Mouse (Mus musculus) kidney, embryonic 14.5 days (tissue): Measurements from ENCODE around the gene Fbn1. TPM values are rescaled to one million over a fixed set of nuclear protein-coding genes. Genes with fewer than 3 reads are reported as not detected.

Experiments used
- ATAC-seq: fragments of 200-750 bp; cut with Nextera tagmentation; 2 replicates; pipeline ENCODE4 v1.8.0; 2017; ENCODE audit warnings: moderate number of reproducible peaks, mild to moderate bottlenecking, moderate TSS enrichment, moderate library complexity; ENCODE audit not compliant: low FRiP score, low TSS enrichment
- H3K27ac ChIP-seq: fragments of 300-500 bp; sonication (generic); 2 replicates; pipeline ENCODE4 v1.5.1; 2014; ENCODE audit warnings: low read depth, mild to moderate bottlenecking, low read length, moderate library complexity, mixed read lengths
- H3K27me3 ChIP-seq: fragments of 300-500 bp; sonication (generic); 2 replicates; pipeline ENCODE4 v1.6.1; 2014; ENCODE audit warnings: mild to moderate bottlenecking, low read length; ENCODE audit not compliant: control insufficient read depth, insufficient read depth
- H3K36me3 ChIP-seq: fragments of 300-500 bp; sonication (generic); 2 replicates; pipeline ENCODE4 v1.6.1; 2014; ENCODE audit warnings: low read length, mixed read lengths; ENCODE audit not compliant: control insufficient read depth, insufficient read depth
- H3K4me1 ChIP-seq: fragments of 300-500 bp; sonication (generic); 2 replicates; pipeline ENCODE4 v1.6.1; 2014; ENCODE audit warnings: low read length, mixed read lengths; ENCODE audit not compliant: control insufficient read depth, insufficient read depth
- H3K4me2 ChIP-seq: fragments of 300-500 bp; sonication (generic); replicated peaks from 2 replicates; pipeline ENCODE4 v1.6.1; 2014; ENCODE audit warnings: low read depth, mild to moderate bottlenecking, low read length
- H3K4me3 ChIP-seq: fragments of 300-500 bp; sonication (generic); 2 replicates; pipeline ENCODE4 v1.5.1; 2014; ENCODE audit warnings: mild to moderate bottlenecking, low read length
- H3K9ac ChIP-seq: fragments of 300-500 bp; sonication (generic); 2 replicates; pipeline ENCODE4 v1.6.1; 2014; ENCODE audit warnings: low read depth, mild to moderate bottlenecking, low read length, moderate library complexity
- H3K9me3 ChIP-seq: fragments of 300-500 bp; sonication (generic); 2 replicates; pipeline ENCODE4 v1.6.1; 2016; ENCODE audit warnings: low read length; ENCODE audit not compliant: control insufficient read depth
- WGBS: fragments of 180-500 bp; shearing (Covaris S2); extraction: QIAGEN DNeasy Blood & Tissue Kit; methylation state at CpG from one replicate; pipeline ENCODE4 v1.1.7; 2014; 5-methylcytosine and 5-hydroxymethylcytosine counted together
- polyA plus RNA-seq: library from polyadenylated mRNA; unstranded; fragments of >200 nt; fragmentation: Nextera tagmentation; extraction: Ambion mirVana; gene quantifications from 2 replicates; pipeline ENCODE4 v1.2.1, GENCODE M21; 2014

The Fbn1 gene
- polyA plus RNA-seq, 1 experiment from 2014 or later: 19.8 TPM

DNA sequence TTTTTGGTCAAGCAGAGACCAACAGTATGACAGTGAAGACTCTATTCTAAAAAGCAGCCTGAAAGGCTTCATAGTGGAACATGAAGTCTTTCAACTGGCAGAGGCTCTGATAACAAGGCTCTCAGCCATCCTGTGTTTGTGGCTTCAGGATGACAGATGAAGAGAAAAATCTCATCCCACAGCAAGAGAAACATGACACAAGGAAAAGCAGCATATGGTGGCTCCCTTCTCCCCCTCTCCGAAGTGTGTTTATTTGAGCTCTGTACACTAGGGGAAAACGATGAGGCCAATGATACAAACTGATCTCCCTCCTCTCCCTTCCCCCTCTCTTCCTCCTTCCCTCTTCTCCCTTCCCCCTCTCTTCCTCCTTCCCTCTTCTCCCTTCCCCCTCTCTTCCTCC lies 127.7 kb downstream of the Fbn1 start:
- Histone ChIP-seq H3K27ac (no peak overlapping the region), H3K9ac (no peak overlapping the region), H3K4me1 (no peaks in the 10 kb centered on the region), H3K27me3 (no peaks in the 10 kb centered on the region), H3K4me3 (no peak overlapping the region), H3K9me3 (no peaks in the 10 kb centered on the region), H3K4me2 (no peak overlapping the region), H3K36me3 (peaks cover 3% of the 10 kb centered on the region; the same call in 1 of the 2 replicates)
- WGBS: 64% methylated on average over 2 of the region's 2 CpGs
- ATAC-seq: no peak

DNA sequence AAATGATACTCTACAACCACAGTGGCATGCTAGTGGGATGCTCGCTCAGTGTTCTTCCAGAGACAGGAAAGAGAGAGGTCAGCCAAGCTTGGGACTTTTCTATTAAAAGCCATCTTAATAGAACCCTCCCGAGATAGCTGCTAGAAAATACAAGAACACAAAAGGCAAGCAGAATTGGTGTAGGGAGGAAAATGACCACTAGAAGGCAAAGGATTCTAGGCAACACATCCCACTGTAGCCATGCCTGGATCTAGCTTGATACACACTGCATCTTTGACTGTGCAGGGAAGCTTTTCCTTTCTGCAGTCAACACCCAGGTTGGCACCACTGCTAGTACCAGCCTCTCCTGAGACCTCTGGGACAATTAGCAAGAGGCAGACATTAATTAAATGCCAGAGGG lies 128.6 kb downstream of the Fbn1 start:
- no peaks in the 10 kb centered on the region for H3K27me3 ChIP-seq
- H3K4me1 ChIP-seq: no peaks in the 10 kb centered on the region
- WGBS: 82% methylated on average over 2 of the region's 2 CpGs
- no peaks in the 10 kb centered on the region for H3K9me3 ChIP-seq
- no peak overlapping the region for H3K9ac ChIP-seq
- no peak overlapping the region for H3K27ac ChIP-seq
- ATAC-seq: no peak
- 0 out of 2 replicates have a peak, but pooled peaks cover 5% of the 10 kb centered on the region for H3K36me3 ChIP-seq
- no peak overlapping the region for H3K4me2 ChIP-seq
- no peak overlapping the region for H3K4me3 ChIP-seq

DNA sequence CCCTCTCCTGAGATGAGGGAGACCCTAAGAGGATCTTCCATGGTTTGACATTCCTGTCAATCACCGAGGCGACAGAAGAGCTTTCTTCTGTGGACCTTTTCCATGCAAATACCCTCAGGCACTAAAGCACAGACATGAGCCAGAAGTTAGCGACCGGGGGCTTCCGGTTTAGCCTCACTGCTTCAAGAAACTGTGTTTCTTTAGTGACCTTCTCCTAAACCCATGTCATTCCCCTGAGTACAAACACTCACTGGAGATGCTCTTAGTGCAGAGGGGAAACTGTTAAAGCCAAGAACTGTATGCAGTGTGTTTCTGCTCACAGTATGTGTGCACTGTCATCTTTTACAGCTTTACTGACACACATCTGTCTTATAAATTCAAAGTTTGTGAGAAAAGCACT lies 131.9 kb downstream of the Fbn1 start:
- no peak for ATAC-seq
- 63% methylated on average over 5 of the region's 5 CpGs for WGBS
- Histone ChIP-seq H3K9me3 (no peaks in the 10 kb centered on the region), H3K27ac (no peak overlapping the region), H3K4me3 (no peak overlapping the region), H3K4me2 (no peak overlapping the region), H3K9ac (no peak overlapping the region), H3K27me3 (no peaks in the 10 kb centered on the region), H3K4me1 (no peaks in the 10 kb centered on the region), H3K36me3 (0 out of 2 replicates have a peak, but pooled peaks cover 2% of the 10 kb centered on the region)

DNA sequence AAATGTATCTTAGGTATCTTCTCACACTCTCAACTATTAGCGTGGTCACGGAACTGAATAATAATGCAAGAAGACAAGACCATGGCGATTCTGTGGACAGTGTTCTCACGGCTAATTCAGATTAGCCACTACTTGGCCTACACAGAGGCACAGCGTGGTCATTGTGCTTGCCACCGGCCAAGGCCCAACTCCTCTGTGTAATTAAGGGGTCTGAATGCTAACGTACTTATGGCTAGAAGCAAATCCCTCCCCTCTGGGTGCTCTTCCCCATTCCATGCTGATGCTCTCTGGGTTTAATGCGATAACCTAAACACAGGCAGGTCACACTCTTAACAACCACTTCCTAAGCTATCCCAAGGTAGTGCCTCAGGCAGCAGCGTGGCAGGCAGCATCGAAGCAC lies 132.5 kb downstream of the Fbn1 start:
- Histone ChIP-seq H3K36me3 (0 out of 2 replicates have a peak, but pooled peaks cover 2% of the 10 kb centered on the region), H3K27ac (no peak overlapping the region)
- 85% methylated on average over 10 of the region's 10 CpGs for WGBS

DNA sequence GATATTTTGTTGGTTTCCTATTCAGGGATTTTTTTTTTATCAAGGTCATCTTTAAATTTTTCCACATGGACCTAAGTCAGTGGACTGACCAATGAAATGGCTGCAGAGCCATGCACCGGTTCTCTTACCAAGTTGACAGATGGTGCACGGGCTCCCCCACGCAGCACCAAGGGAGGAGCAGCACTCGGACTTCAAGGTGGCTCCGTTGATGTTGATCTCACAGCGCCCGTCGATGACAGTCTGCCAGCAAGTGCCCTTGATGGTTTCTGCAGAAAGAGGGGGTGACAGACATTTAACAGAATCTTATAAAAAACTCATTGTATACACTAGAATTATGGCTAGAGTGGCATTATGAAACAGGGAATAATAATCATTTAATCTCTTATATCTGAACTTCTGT lies 138.1 kb downstream of the Fbn1 start:
- no peak overlapping the region for H3K4me2 ChIP-seq
- no peak for ATAC-seq
- H3K4me3 ChIP-seq: no peak overlapping the region
- no peaks in the 10 kb centered on the region for H3K9me3 ChIP-seq
- H3K9ac ChIP-seq: no peak overlapping the region
- no peaks in the 10 kb centered on the region for H3K27me3 ChIP-seq
- H3K36me3 ChIP-seq: peaks cover 13% of the 10 kb centered on the region; the same call in 1 of the 2 replicates
- 92% methylated on average over 8 of the region's 8 CpGs for WGBS
- no peak overlapping the region for H3K27ac ChIP-seq
- no peaks in the 10 kb centered on the region for H3K4me1 ChIP-seq

More for the DNA sequence above, 132.5 kb downstream of the Fbn1 start:
- H3K9me3 ChIP-seq: no peaks in the 10 kb centered on the region
- H3K4me2 ChIP-seq: no peak overlapping the region
- H3K4me1 ChIP-seq: no peaks in the 10 kb centered on the region
- H3K4me3 ChIP-seq: no peak overlapping the region
- no peak for ATAC-seq
- no peak overlapping the region for H3K9ac ChIP-seq
- H3K27me3 ChIP-seq: no peaks in the 10 kb centered on the region

DNA sequence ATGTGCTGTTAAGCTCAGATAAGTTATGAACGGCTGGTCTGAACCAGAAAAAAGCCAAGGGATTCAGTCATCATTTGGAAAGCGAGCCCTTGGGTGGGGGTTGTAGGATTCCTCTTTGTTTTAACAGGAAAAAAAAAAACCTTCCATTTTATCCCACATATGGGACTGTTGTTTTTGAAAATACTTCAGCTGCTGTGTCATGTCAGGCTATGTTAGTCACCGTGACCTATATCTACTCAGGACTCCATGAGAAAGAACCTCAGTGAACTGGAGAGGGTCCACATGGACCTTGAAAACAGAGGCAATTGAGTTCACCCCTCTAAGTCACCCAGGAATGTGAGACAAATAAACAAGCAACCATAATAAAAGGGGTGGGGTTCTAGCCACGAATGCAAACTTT lies 139.2 kb downstream of the Fbn1 start:
- Histone ChIP-seq H3K36me3 (peaks cover 14% of the 10 kb centered on the region; the same call in 1 of the 2 replicates), H3K9me3 (no peaks in the 10 kb centered on the region), H3K4me3 (no peak overlapping the region), H3K4me1 (no peaks in the 10 kb centered on the region), H3K9ac (no peak overlapping the region), H3K27me3 (no peaks in the 10 kb centered on the region), H3K27ac (0 out of 2 replicates have a peak overlapping the region, but pooled peaks have one; percentile 32), H3K4me2 (no peak overlapping the region)
- no peak for ATAC-seq
- 62% methylated on average over 4 of the region's 4 CpGs for WGBS

DNA sequence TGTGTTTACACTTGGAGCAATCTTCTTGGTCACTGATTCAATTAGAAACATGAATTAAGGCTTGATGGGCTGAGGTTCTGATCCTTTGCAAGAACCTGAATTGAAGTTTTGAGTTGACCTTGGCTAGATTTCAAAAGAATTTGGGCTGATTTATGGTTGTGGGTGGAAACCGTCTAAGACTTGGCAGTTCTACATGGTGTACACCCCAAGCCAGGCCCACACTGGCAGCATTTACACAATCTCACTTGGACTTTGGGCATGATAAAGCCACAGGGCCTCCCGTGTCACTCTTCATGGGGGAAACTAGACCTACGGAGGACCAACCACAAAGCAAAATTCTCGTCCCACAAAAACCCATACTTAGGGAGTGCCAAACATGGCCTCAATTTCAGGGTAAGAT lies 146.1 kb downstream of the Fbn1 start:
- Histone ChIP-seq H3K9ac (no peak overlapping the region), H3K36me3 (peaks cover 26% of the 10 kb centered on the region; the same call in 1 of the 2 replicates), H3K27ac (no peak overlapping the region), H3K4me3 (no peak overlapping the region), H3K27me3 (no peaks in the 10 kb centered on the region), H3K9me3 (no peaks in the 10 kb centered on the region), H3K4me1 (no peaks in the 10 kb centered on the region), H3K4me2 (no peak overlapping the region)
- WGBS: 75% methylated on average over 4 of the region's 4 CpGs
- ATAC-seq: no peak

DNA sequence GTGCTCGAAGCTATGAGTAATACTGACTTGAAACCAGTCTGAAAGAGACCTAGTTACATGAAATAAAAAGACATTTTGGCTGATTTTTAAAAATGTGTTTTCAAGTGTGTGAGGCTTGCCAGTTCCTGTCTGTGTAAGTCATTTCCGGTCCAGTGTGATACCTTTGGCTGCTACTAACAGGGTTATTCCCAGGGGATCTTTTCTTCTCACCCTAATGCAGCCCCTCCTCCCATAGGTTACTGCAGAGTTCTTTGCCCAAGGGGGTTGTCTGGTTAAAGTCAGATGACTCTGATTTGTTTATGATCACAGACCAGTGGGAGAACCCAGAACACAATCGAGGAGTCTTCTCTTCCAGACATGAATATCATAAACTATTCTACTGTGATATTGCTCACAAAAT lies 151.3 kb downstream of the Fbn1 start:
- no peak overlapping the region for H3K9ac ChIP-seq

DNA sequence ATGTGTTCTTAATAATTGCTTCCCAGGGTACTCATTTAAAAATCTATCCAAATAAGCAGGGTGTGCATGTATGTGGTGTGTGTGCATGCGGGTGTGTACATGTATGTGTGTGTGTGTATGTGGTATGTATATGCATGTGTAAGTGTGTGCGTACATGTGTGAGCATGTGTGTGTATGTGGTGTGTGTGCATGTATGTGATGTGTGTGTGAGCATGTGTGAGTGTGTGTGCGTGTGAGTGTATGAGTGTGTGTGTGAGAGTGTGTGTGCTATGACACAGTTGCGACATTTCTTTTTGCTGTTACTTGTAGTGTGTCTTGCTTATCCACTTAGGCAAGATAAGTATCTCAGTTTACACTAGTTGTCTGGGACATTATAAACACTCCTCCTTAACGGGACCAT lies 151.7 kb downstream of the Fbn1 start:
- no peaks in the 10 kb centered on the region for H3K9me3 ChIP-seq
- no peak for ATAC-seq
- WGBS: 86% methylated on average over 5 of the region's 5 CpGs
- no peak overlapping the region for H3K4me3 ChIP-seq
- H3K9ac ChIP-seq: no peak overlapping the region
- H3K27ac ChIP-seq: no peak overlapping the region
- no peaks in the 10 kb centered on the region for H3K27me3 ChIP-seq
- no peaks in the 10 kb centered on the region for H3K4me1 ChIP-seq
- H3K36me3 ChIP-seq: peaks cover 8% of the 10 kb centered on the region; the same call in 1 of the 2 replicates
- no peak overlapping the region for H3K4me2 ChIP-seq

More for the DNA sequence above, 151.3 kb downstream of the Fbn1 start:
- Histone ChIP-seq H3K27me3 (no peaks in the 10 kb centered on the region), H3K4me1 (no peaks in the 10 kb centered on the region), H3K36me3 (peaks cover 6% of the 10 kb centered on the region; the same call in 1 of the 2 replicates), H3K27ac (no peak overlapping the region), H3K4me2 (no peak overlapping the region), H3K9me3 (no peaks in the 10 kb centered on the region), H3K4me3 (no peak overlapping the region)
- 67% methylated on average over 3 of the region's 3 CpGs for WGBS
- no peak for ATAC-seq
